Mouse (Mus musculus): ENCODE measurements around the gene Psmd5. TPM values are rescaled to one million over a fixed set of nuclear protein-coding genes. Genes with fewer than 3 reads are reported as not detected.
A peak's percentile ranks its signal among the peaks of the same experiment; 100 is the strongest.

The Psmd5 gene
- polyA plus RNA-seq (2015; fragmentation: Nextera tagmentation; extraction: Ambion mirVana), result 45.4 and 52.0 TPM in 2 replicates

DNA sequence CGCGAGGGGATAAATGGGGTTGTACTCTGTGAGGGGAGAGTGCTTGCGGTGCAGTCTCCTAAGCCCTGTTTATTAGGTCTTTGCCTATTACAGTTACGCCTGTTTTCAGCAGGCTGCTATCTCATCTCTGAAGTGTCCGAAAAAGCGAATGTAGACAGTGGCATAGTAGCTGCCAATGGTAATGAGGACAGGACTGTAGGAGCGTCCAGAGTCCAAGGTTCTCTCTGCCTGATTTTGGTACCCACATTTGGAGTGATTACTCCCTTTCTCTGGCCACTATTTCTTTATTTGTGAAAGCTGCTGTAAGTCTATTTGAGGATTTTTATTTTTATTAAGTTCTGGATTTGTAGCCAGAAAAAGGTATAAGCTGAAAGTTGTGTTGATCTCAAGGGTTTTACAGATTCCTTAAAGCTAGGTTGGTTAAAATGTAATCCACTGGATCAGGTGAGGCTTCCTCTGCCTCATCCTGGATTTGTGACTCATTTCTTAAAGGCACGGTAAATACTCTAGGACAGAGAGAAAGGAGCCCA, at the start of gene Psmd5:
Gene Psmd5 (minus strand): TSS at position 153 of the 530 bp plus-strand sequence.
- Histone ChIP-seq H3K4me1 (replicated peaks) (peaks cover 10% of the 10 kb centered on the region), H3K36me3 (no peaks in the 10 kb centered on the region), H3K9ac (0 out of 2 replicates have a peak within 1 kb of the TSS, but pooled peaks have one; percentile 29), H3K4me3 (peak within 1 kb of the TSS; percentile 38), H3K27ac (no peak within 1 kb of the TSS), H3K4me2 (peak within 1 kb of the TSS; percentile 62), H3K27me3 (peaks cover 33% of the 10 kb centered on the region), H3K9me3 (replicated peaks) (no peaks in the 10 kb centered on the region)
- 11% methylated on average over 8 of the region's 8 CpGs for WGBS
- no peak for ATAC-seq (replicated peaks; ENCODE audit: insufficient number of reproducible peaks, insufficient read depth, low FRiP score, low read depth)

DNA sequence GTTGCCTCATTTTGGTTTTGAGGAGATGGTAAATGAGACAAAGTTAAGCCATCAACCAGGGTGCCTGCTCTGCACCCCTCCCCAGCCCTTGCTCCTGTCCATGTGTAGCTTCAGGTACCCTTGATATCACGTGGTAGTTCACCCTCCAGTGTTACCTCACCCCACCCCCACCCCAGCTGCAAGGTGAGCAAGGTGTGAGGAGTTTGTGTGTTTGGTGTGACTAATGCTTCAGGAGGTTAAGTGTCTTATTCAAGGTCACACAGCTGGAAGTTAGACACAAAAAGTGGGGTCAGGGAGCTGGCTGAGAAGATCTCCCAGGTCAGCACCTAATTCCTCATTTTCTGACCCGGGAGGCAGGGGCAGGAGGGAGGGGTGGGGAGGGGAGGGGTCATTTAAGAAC, 48.0 kb upstream of the Psmd5 start:
- H3K9ac ChIP-seq, result no peak overlapping the region
- ATAC-seq (replicated peaks; ENCODE audit: insufficient number of reproducible peaks, insufficient read depth, low FRiP score, low read depth), result no peak
- 0 out of 2 replicates have a peak, but pooled peaks cover 5% of the 10 kb centered on the region for H3K4me1 ChIP-seq (replicated peaks)
- 16% methylated on average over 2 of the region's 2 CpGs for WGBS
- no peaks in the 10 kb centered on the region for H3K36me3 ChIP-seq
- no peak overlapping the region for H3K4me2 ChIP-seq
- H3K9me3 ChIP-seq (replicated peaks), result no peaks in the 10 kb centered on the region
- no peak overlapping the region for H3K4me3 ChIP-seq
- H3K27me3 ChIP-seq, result no peaks in the 10 kb centered on the region
- H3K27ac ChIP-seq, result no peak overlapping the region

GRCm38 (mm10) chr2:34920144-34920543, 45.4 kb upstream of the Psmd5 start:
- Histone ChIP-seq H3K9me3 (replicated peaks) (no peaks in the 10 kb centered on the region), H3K9ac (no peak overlapping the region), H3K27ac (no peak overlapping the region), H3K4me3 (no peak overlapping the region), H3K4me1 (replicated peaks) (0 out of 2 replicates have a peak, but pooled peaks cover 9% of the 10 kb centered on the region), H3K36me3 (no peaks in the 10 kb centered on the region), H3K27me3 (no peaks in the 10 kb centered on the region), H3K4me2 (no peak overlapping the region)
- WGBS, result 38% methylated on average over 2 of the region's 2 CpGs
- 0 out of 2 replicates have a peak, but pooled peaks have one; percentile 35 for ATAC-seq (replicated peaks; ENCODE audit: insufficient number of reproducible peaks, insufficient read depth, low FRiP score, low read depth)

DNA sequence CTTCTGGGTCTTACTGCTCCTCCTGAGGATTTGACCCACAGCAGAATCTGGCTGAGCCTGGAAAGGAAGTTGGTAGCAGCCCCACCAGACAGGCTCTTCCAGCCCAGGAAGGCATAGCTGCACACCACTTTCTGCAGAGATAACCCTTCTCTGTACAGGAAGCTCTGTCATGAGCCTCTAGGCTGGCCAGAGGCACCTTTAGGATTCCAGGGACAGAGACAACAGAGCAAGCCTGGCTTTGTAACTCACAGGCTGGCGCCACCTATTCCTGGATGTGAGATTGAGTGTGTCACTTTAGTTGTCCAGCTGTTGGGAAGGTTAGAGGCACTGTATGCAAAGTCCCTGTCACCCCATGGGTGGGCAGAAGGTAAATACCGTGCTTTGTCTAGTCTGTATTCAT, 40.3 kb upstream of the Psmd5 start:
- Histone ChIP-seq H3K27ac (peak overlapping the region; percentile 33; the same call in 1 of the 2 replicates), H3K36me3 (no peaks in the 10 kb centered on the region), H3K27me3 (peaks cover 16% of the 10 kb centered on the region), H3K9me3 (replicated peaks) (no peaks in the 10 kb centered on the region), H3K4me2 (peak overlapping the region; percentile 88; the same call in 1 of the 2 replicates), H3K9ac (no peak overlapping the region), H3K4me1 (replicated peaks) (peaks cover 27% of the 10 kb centered on the region), H3K4me3 (no peak overlapping the region)
- 36% methylated on average over 2 of the region's 2 CpGs for WGBS
- ATAC-seq (replicated peaks; ENCODE audit: insufficient number of reproducible peaks, insufficient read depth, low FRiP score, low read depth), result no peak

- Histone ChIP-seq H3K4me2 (peak overlapping the region; percentile 88), H3K27me3 (peaks cover 16% of the 10 kb centered on the region), H3K9me3 (replicated peaks) (no peaks in the 10 kb centered on the region), H3K27ac (peak overlapping the region; percentile 33; the same call in 1 of the 2 replicates), H3K9ac (no peak overlapping the region), H3K4me3 (peak overlapping the region; percentile 58), H3K36me3 (no peaks in the 10 kb centered on the region), H3K4me1 (replicated peaks) (peaks cover 25% of the 10 kb centered on the region)
- WGBS, result 25% methylated on average over 2 of the region's 2 CpGs
- ATAC-seq (replicated peaks; ENCODE audit: insufficient number of reproducible peaks, insufficient read depth, low FRiP score, low read depth), result no peak
Observed at GRCm38 (mm10) chr2:34914823-34915082, 40.0 kb upstream of the Psmd5 start.

DNA sequence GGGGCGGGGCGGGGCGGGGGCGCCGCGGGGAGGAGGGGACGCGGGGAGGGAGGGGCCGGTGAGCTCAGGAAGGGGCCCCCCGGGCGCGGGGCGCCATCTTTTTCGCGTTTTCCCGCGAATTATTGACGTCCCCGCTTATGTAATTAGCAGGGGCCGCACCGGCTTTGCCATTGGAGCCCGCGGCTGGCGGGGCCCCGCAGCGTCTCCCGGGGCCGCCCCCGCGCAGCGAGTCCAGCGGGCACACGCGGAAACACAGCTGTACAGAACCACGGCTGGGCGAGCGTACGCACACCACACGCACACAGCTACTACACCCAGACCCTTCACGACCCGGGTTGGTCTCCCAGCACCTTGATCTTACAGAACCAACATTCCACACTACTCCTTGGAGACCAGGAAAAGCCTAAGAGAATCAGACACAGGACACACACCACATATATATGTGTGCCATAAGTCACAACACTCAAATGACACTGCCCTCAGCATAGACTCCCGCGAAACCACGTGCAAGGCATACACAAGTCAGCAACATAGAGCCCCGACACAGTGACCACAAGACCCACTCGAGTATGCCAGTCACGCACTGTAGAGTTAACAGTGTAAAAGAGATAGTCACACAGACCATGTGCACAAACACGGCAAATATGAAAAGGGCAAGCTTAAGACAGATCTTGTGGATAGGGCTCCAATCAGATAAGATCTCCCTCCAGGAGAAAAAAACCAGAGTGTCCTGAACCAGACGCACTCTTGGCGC, 39.5 kb upstream of the Psmd5 start:
- peaks cover 16% of the 10 kb centered on the region for H3K27me3 ChIP-seq
- H3K4me3 ChIP-seq, result peak overlapping the region; percentile 58
- WGBS, result 3% methylated on average over 42 of the region's 50 CpGs
- H3K4me1 ChIP-seq (replicated peaks), result peaks cover 25% of the 10 kb centered on the region
- peak overlapping the region; percentile 88 for H3K4me2 ChIP-seq
- H3K27ac ChIP-seq, result no peak overlapping the region
- ATAC-seq (replicated peaks; ENCODE audit: insufficient number of reproducible peaks, insufficient read depth, low FRiP score, low read depth), result peak; percentile 27; the same call in 1 of the 2 replicates
- no peaks in the 10 kb centered on the region for H3K36me3 ChIP-seq
- H3K9ac ChIP-seq, result peak overlapping the region; percentile 56
- H3K9me3 ChIP-seq (replicated peaks), result no peaks in the 10 kb centered on the region

GRCm38 (mm10) chr2:34913218-34914068, 38.7 kb upstream of the Psmd5 start, which contains the start of gene Phf19:
Phf19 (minus strand) TSS chr2:34914026.
- Histone ChIP-seq H3K9me3 (replicated peaks) (no peaks in the 10 kb centered on the region), H3K4me2 (peak within 1 kb of the TSS; percentile 88), H3K4me3 (peak within 1 kb of the TSS; percentile 58), H3K27me3 (peaks cover 16% of the 10 kb centered on the region), H3K9ac (peak within 1 kb of the TSS; percentile 56), H3K4me1 (replicated peaks) (peaks cover 25% of the 10 kb centered on the region), H3K27ac (peak within 1 kb of the TSS; percentile 33), H3K36me3 (no peaks in the 10 kb centered on the region)
- peak; percentile 59 for ATAC-seq (replicated peaks; ENCODE audit: insufficient number of reproducible peaks, insufficient read depth, low FRiP score, low read depth)
- WGBS, result under 1% methylated on average over 59 of the region's 64 CpGs

DNA sequence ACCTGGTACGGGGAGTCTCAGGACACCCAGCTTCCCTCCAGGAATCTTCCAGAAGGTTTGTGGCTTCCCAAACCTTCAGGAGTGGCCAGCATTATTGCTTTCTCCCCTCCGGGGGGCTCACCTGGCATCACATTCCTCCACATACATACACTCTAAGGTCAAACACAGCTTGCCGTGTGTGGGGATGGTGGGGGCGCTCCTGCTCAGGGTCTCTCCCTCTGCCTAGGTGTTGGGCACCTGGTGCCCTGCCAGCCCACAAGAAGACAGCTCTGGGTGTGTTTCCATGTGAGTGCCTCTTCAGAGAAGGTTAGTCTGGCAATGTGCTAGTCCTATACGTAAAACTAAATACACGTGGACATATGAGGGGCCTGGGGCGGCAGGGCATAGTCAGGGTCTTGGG, 37.8 kb upstream of the Psmd5 start:
- peak overlapping the region; percentile 56; the same call in 1 of the 2 replicates for H3K9ac ChIP-seq
- WGBS, result 46% methylated on average over 7 of the region's 7 CpGs
- no peak for ATAC-seq (replicated peaks; ENCODE audit: insufficient number of reproducible peaks, insufficient read depth, low FRiP score, low read depth)

DNA sequence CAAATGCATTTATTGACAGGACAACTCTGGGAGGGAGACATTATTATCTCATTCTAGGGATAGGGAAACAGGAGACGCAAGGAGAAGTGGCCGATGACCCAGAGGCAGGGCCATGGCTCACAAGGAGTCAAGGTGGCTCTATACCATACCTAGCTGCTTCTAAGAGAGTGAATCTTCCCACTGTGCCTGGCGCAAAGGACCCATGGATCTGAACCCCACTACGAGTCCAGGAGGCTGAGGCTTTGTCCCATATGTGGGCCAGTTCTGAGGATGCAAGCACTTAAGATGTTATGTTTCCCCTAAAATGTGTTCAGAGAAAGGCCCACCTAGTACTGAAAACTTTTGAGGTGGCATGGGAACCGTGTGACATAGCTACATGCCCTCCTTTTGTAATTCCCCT, 37.1 kb upstream of the Psmd5 start:
- Histone ChIP-seq H3K36me3 (no peaks in the 10 kb centered on the region), H3K9ac (no peak overlapping the region), H3K4me2 (no peak overlapping the region), H3K4me3 (no peak overlapping the region), H3K4me1 (replicated peaks) (peaks cover 25% of the 10 kb centered on the region), H3K9me3 (replicated peaks) (no peaks in the 10 kb centered on the region), H3K27ac (no peak overlapping the region), H3K27me3 (peaks cover 16% of the 10 kb centered on the region)
- ATAC-seq (replicated peaks; ENCODE audit: insufficient number of reproducible peaks, insufficient read depth, low FRiP score, low read depth), result no peak
- WGBS, result 84% methylated on average over 5 of the region's 5 CpGs

More for the DNA sequence above, 37.8 kb upstream of the Psmd5 start:
- H3K27ac ChIP-seq, result no peak overlapping the region
- peaks cover 16% of the 10 kb centered on the region for H3K27me3 ChIP-seq
- no peaks in the 10 kb centered on the region for H3K9me3 ChIP-seq (replicated peaks)
- H3K4me3 ChIP-seq, result peak overlapping the region; percentile 58
- peak overlapping the region; percentile 88 for H3K4me2 ChIP-seq
- H3K36me3 ChIP-seq, result no peaks in the 10 kb centered on the region
- peaks cover 25% of the 10 kb centered on the region for H3K4me1 ChIP-seq (replicated peaks)

- Histone ChIP-seq H3K9me3 (replicated peaks) (no peaks in the 10 kb centered on the region), H3K27me3 (peaks cover 16% of the 10 kb centered on the region), H3K4me3 (no peak overlapping the region), H3K9ac (no peak overlapping the region), H3K4me2 (no peak overlapping the region), H3K27ac (no peak overlapping the region), H3K4me1 (replicated peaks) (peaks cover 22% of the 10 kb centered on the region), H3K36me3 (no peaks in the 10 kb centered on the region)
- no peak for ATAC-seq (replicated peaks; ENCODE audit: insufficient number of reproducible peaks, insufficient read depth, low FRiP score, low read depth)
- WGBS, result 86% methylated on average over 4 of the region's 4 CpGs
Observed at GRCm38 (mm10) chr2:34909719-34910118, 35.0 kb upstream of the Psmd5 start.
